Mouse (Mus musculus): Measurements from ENCODE around the gene S100a9. TPM values are rescaled to one million over a fixed set of nuclear protein-coding genes. Genes with fewer than 3 reads are reported as not detected.

Gene S100a9
- 129 and 333 TPM in 2 replicates for total RNA-seq (2014; fragmentation: Nextera tagmentation)
- 894 and 951 TPM in 2 replicates for total RNA-seq (2017)

- ATAC-seq (replicated peaks; ENCODE audit: poor library complexity, severe bottlenecking) = peak; percentile 90
Measured at GRCm38 (mm10) chr3:90695613-90696012, at the start of gene S100a9. S100a9 (minus strand) TSS chr3:90695721.

DNA sequence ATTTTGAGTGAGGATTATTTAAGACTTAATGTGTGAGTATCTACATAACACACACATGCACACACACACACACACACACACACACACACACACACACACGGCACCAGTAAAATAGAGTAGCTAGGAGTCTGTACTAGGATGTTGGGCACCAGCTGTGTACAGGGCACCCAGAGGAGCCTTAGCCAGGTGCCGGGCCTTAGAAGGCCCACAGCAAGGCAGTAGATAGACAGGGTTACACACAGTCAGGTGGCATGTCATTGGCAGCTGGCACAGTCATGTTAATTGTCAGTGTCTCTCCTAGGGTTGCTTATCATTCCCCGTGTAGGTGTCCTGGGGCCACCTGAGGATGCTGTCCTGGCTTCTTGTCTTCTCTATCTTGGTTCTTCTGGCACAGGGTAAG is 31.1 kb upstream of the S100a9 start, which contains the start of gene Pglyrp4:
Pglyrp4 (plus strand) TSS at position 301 of the 400 bp plus-strand sequence.
- ATAC-seq (replicated peaks; ENCODE audit: poor library complexity, severe bottlenecking) = no peak

DNA sequence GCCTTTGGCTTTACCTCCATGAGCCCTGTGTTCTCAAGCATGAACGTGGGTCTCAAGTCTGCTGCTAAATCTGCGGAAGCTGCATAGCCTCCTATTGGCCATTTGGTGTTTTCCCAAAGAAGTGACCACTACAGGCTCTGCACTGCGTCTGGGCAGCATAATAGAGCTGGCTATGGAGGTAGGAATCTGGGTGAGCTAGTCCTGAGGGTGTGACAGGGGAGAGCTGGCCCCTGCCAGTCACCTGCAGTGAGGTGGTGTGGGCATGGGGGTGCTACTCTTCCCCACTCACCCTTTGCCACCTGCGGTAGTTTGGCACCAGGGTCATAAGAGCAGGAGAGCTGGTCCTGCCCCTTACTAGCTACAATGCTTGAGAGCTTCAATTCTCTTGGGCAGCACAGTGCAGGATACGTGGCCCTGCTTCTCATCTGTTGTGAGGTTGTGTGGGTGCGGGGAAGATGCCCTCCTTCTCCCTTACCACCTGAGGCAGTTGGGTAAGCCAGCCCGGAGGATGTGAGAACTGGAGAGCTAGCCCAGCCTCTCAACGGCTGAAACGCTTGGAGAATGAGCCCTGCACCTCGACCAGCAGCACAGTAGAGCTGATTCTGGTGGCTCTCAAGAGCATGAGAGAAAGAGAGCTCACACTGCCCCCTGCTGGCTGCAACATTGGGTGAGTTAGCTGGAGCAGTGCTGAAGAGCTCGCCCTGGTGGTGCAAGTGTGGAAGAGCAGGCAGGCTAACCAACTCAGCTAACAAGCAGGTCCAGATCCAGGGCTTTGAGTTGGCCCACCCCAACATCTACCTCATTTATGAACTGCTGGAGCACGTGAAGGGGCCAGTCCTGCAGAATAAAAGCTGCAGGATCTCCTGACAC is 14.3 kb upstream of the S100a9 start:
- ATAC-seq (replicated peaks; ENCODE audit: poor library complexity, severe bottlenecking) = peak; percentile 99

DNA sequence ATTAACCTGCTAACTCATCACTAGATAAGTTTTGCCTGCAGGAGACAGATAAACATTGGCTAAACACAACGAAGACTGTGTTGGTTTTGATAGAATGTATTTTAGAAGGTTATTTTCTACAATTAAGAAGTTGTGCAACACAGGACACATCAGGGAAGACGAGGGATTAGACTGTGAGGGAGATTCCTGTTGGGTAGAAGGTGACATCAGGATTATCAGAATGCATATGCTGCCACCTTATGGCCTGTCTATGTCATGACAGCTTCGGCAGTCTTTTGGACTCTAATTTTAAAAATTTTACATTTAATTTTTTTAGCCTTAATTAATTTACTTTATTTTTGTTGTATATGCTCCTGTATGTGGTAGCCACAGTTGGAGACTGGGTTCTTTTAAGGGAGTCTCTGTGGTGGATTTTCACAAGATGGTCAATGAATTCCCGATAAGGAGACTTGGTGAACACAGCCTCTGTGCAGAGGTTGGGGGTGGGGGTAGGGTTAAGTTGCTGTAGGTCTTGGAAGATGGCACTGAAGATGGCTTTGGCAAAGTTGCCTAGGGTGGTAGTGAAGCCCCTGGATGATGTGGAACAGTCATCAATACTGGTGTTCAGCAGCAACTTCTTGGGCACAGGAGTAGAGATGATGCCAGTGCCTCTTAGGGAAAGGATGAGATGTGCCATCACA is 13.1 kb upstream of the S100a9 start:
- ATAC-seq (replicated peaks; ENCODE audit: poor library complexity, severe bottlenecking) = peak; percentile 87

DNA sequence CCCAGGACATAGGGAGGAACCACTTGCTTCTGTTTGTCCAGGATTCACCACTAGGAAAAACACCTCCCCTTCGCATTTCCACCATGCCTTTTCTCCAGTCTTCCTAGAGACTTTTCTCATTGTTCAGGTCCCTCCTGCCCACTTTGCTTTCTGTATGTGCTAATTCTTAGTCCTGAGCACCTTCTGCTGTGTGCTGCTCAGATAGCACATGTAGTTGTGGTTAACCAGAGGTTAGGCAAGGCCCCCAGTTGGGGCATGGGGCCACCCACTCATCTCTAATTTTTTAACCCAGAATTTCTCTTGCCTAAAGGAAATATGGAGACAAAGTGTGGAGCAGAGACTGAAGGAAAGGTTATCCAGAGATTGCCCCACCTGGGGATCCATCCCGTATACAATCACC is 6.7 kb upstream of the S100a9 start:
- ATAC-seq (replicated peaks; ENCODE audit: poor library complexity, severe bottlenecking) = peak; percentile 74

DNA sequence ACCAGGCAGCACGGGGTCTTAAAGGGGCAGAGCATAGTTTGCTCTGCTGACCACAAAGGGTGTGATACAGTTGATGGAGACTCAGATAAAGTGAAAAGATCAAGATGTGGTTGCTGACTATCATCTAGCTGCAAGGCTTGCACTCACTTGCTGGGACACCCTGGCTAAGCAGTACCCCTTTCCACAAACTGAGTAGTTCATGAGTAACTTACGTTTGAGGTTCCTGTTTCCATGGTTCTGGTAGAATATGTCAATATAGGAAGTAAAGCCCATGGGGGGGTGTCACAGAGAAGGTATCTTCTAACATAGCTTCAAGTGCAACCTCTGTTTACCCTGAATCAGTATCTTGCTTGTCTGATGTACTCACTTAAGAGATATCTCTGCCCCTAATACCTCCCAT is 2.0 kb downstream of the S100a9 start:
- ATAC-seq (replicated peaks; ENCODE audit: poor library complexity, severe bottlenecking) = peak; percentile 84

- ATAC-seq (replicated peaks; ENCODE audit: poor library complexity, severe bottlenecking) = peak; percentile 84
Measured at GRCm38 (mm10) chr3:90686835-90687234, 8.7 kb downstream of the S100a9 start.

- ATAC-seq (replicated peaks; ENCODE audit: poor library complexity, severe bottlenecking) = no peak
Measured at GRCm38 (mm10) chr3:90683929-90684328, 11.6 kb downstream of the S100a9 start.

DNA sequence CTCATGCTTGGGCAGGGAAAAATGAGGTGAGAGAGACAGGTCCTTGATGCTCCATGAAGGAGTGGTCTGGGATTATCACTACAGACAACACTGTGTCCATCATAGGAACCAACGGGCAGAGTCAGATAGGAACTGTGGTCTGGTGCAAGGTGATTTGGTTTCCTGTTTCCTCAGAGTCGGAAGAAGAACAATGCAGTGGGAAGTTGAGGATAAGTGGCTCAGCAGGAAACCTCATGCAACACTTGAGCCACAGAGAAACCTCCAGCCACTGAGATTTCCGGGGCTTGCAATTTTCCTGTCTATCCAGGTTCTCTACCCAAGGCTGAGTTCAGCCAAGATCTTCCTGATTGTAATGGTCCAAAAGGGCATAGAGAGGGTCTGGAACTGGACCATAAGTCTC is 16.9 kb downstream of the S100a9 start:
- peak; percentile 71 for ATAC-seq (replicated peaks; ENCODE audit: poor library complexity, severe bottlenecking)

- peak; percentile 88 for ATAC-seq (replicated peaks; ENCODE audit: poor library complexity, severe bottlenecking)
Measured at GRCm38 (mm10) chr3:90668846-90669245, 26.7 kb downstream of the S100a9 start, which contains the start of gene S100a8. S100a8 (plus strand) TSS chr3:90668978.

- ATAC-seq (replicated peaks; ENCODE audit: poor library complexity, severe bottlenecking) = no peak
Measured at GRCm38 (mm10) chr3:90664219-90664618, 31.3 kb downstream of the S100a9 start.

DNA sequence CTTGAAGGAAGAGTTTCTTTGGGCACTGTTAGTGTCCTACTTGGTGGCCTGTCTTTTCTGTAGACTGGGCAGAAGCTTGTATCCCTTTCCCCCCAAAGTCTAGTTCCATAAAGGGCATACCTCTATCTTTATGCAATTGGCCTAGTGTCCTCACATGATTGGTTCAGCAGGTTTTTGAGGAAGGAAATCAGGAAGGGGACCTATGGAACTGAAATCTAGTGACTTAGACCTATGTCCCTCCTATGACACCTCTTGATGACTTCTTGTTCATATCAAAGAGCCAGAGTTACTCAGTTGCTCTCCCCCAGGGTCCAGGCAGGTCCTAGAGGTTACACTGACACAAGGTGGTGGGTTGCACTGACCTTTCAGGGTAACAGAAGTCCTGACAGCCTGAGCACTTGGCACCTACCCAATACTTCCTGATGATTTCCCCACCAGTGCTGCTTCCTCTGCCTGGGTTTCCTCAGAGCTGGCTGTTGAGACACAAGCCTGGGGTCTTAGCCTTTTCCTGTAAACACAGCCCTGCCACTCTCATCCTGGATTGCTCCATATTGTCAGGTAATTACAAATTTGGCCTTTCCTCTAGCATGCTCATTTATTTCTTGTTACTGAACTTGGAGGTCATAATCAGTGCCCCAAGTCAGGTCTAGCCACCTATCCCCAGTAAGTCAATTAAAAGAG is 36.0 kb downstream of the S100a9 start:
- peak; percentile 83 for ATAC-seq (replicated peaks; ENCODE audit: poor library complexity, severe bottlenecking)

DNA sequence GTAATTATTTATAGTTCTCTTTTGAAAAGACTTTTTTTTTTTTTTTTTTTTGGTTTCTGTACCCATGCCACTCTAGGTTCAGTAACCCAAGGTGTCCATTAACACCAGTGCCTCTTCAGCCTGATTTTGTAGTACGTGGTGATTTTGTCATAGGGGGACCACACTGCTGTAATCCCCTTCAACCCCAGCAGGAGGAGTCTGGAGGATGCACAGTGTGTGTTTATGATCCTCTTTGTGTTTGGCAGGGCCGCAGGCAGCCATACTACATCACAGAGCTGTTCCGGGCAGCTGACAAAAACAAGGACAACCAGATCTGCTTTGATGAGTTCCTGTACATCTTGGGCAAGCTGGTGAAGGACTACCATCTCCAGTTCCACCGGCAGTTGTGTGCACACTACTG is 38.1 kb downstream of the S100a9 start:
- peak; percentile 47 for ATAC-seq (replicated peaks; ENCODE audit: poor library complexity, severe bottlenecking)

DNA sequence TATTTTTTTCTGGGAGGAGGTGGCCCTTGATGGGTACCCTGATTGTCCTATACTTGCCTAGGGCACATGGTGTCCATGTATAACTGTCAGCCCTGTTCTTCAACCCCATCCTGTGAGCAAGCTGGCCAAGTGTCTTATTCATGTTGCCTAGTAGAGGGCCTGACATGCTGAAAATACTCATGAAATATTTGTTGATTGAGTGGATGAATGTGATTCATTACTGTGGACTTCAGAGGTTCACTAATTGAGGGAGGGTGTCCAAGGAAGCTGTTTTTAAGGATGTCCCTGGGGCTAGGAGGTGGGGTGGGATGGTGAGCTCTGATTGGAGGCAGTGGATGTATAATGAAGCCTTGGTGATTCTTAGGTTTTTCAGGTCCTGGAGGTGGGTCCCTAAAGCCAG is 41.8 kb downstream of the S100a9 start, which contains the start of gene S100a7a:
S100a7a (plus strand) TSS at position 301 of the 400 bp plus-strand sequence.
- ATAC-seq (replicated peaks; ENCODE audit: poor library complexity, severe bottlenecking) = no peak

DNA sequence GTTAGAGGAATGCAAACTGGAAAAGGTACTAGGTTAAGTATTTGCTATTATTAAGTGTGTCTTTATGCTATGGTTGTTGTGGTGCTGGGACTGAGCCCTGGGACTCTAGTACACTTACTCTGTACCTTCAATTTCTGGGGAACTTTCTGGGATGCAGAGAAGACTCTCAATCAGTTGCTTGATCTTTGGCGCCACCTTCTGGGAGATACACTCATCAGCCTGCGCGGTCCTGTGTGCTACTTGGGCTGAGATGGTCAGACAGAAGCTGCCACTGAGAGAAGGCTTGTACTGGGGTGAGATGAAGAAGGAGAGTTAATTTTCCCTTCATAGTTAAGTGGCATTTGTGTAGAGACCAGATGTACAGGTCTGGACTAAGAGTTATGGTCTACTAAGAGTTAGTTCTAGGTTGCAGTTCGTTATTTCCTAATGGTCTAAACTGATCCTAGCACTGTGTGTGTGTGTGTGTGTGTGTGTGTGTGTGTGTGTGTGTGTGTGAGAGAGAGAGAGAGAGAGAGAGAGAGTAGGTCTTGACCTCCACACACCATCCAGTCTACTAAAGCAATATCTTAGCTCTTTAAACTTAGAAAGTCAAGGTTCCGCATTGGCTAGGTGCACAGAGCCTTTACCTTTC is 42.5 kb downstream of the S100a9 start:
- peak; percentile 70 for ATAC-seq (replicated peaks; ENCODE audit: poor library complexity, severe bottlenecking)

DNA sequence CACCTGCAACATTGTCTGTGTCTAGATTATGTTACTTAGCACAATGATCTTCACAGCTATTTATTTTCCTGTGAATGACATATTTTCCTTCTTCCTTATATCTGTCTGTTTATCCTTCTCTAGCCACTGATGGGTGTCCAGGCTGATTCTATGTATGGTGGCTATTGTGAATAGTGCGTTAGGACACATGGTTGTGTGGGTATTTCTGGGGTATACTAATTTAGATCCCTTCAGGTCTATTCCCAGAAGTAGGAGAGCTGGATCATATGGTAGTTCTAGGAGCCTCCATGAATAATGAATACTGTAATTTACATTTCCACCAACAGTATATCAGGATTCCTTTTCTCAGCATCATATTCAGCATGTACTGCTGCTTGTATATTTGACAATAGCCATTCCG is 45.7 kb downstream of the S100a9 start:
- no peak for ATAC-seq (replicated peaks; ENCODE audit: poor library complexity, severe bottlenecking)

GRCm38 (mm10) chr3:90648981-90649380 is 46.5 kb downstream of the S100a9 start:
- no peak for ATAC-seq (replicated peaks; ENCODE audit: poor library complexity, severe bottlenecking)

- peak; percentile 35; the same call in 1 of the 2 replicates for ATAC-seq (replicated peaks; ENCODE audit: poor library complexity, severe bottlenecking)
Measured at GRCm38 (mm10) chr3:90647291-90647690, 48.2 kb downstream of the S100a9 start.

DNA sequence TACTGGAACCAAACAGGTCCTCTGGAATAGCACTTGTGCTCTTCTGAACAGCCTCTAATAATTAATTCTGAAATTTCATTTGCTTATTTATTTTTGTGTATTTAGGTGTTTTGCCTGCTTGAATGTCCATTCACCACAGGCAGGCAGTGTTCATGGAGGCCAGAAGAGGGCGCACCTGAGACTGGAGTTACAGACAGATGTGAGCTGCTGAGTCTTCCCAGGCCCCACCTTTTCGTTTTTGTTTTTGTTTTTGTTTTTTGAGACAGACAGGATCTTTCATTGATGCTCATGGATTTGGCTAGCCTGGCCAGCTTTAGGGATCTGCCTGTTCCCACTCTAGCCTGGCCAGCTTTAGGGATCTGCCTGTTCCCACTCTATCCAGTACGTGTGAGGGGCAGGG is 51.3 kb downstream of the S100a9 start:
- ATAC-seq (replicated peaks; ENCODE audit: poor library complexity, severe bottlenecking) = peak; percentile 65

All from granulocyte monocyte progenitor cell, adult 5-6 weeks (primary cell).